Mouse (Mus musculus) limb, embryonic 13.5 days (tissue): Measurements from ENCODE around the gene A2ml1. TPM values are rescaled to one million over a fixed set of nuclear protein-coding genes. Genes with fewer than 3 reads are reported as not detected.

Experiments used
- ATAC-seq: fragments of 200-750 bp; cut with Nextera tagmentation; 2 replicates; pipeline ENCODE4 v1.8.0; 2017; ENCODE audit warnings: low read depth, moderate number of reproducible peaks, moderate TSS enrichment; ENCODE audit not compliant: low FRiP score
- H3K27ac ChIP-seq: fragments of 300-500 bp; sonication (generic); 2 replicates; pipeline ENCODE4 v1.5.1; 2015; ENCODE audit warnings: inconsistent platforms, mild to moderate bottlenecking, moderate library complexity
- H3K27me3 ChIP-seq: fragments of 300-500 bp; sonication (generic); 2 replicates; pipeline ENCODE4 v1.6.1; 2015; ENCODE audit warnings: mild to moderate bottlenecking, inconsistent platforms
- H3K36me3 ChIP-seq: fragments of 300-500 bp; sonication (generic); 2 replicates; pipeline ENCODE4 v1.6.1; 2015; ENCODE audit warnings: inconsistent platforms, mild to moderate bottlenecking, moderate library complexity
- H3K4me1 ChIP-seq: fragments of 300-500 bp; sonication (generic); 2 replicates; pipeline ENCODE4 v1.6.1; 2015; ENCODE audit warnings: inconsistent platforms
- H3K4me2 ChIP-seq: fragments of 300-500 bp; sonication (generic); replicated peaks from 2 replicates; pipeline ENCODE4 v1.6.1; 2015; ENCODE audit warnings: inconsistent platforms, mild to moderate bottlenecking, moderate library complexity
- H3K4me3 ChIP-seq: fragments of 300-500 bp; sonication (generic); 2 replicates; pipeline ENCODE4 v1.5.1; 2015; ENCODE audit warnings: moderate library complexity, mild to moderate bottlenecking, inconsistent platforms
- H3K9ac ChIP-seq: fragments of 300-500 bp; sonication (generic); 2 replicates; pipeline ENCODE4 v1.6.1; 2015; ENCODE audit warnings: mild to moderate bottlenecking, inconsistent platforms
- H3K9me3 ChIP-seq: fragments of 300-500 bp; sonication (generic); 2 replicates; pipeline ENCODE4 v1.6.1; 2016; ENCODE audit warnings: inconsistent platforms
- WGBS: fragments of 180-500 bp; shearing (Covaris S2); methylation state at CpG from one replicate; pipeline ENCODE4 v1.1.7; 2015; 5-methylcytosine and 5-hydroxymethylcytosine counted together
- polyA plus RNA-seq: library from polyadenylated mRNA; unstranded; fragments of >200 nt; fragmentation: Nextera tagmentation; extraction: Ambion mirVana; gene quantifications from 2 replicates; pipeline ENCODE4 v1.2.1, GENCODE M21; 2015

A2ml1 gene
- polyA plus RNA-seq, 1 experiment from 2014 or later = not detected

DNA sequence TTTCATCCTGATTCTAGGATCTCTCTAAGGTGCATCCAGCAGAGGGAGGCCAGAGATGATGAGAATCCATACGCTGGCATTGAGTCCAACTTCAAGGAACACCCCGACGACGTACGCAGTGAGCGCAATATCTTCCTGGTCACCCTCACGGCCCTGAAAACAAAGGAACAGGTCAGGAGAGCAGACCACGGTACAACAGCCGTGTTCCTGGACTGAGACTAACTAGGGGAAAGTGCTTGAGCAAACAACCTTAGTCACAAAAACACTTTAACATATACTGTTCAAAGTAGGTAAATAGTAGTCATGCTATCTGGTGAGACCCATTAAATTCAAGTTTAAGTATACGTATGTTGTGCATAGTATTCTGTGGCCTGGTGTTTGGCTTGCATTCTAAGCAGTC is 32.9 kb downstream of the A2ml1 start:
- Histone ChIP-seq H3K9me3 (no peaks in the 10 kb centered on the region), H3K36me3 (no peaks in the 10 kb centered on the region), H3K4me3 (no peak overlapping the region), H3K9ac (no peak overlapping the region), H3K27me3 (no peaks in the 10 kb centered on the region), H3K4me1 (no peaks in the 10 kb centered on the region), H3K27ac (no peak overlapping the region), H3K4me2 (no peak overlapping the region)
- ATAC-seq = no peak
- WGBS = 91% methylated on average over 10 of the region's 10 CpGs

DNA sequence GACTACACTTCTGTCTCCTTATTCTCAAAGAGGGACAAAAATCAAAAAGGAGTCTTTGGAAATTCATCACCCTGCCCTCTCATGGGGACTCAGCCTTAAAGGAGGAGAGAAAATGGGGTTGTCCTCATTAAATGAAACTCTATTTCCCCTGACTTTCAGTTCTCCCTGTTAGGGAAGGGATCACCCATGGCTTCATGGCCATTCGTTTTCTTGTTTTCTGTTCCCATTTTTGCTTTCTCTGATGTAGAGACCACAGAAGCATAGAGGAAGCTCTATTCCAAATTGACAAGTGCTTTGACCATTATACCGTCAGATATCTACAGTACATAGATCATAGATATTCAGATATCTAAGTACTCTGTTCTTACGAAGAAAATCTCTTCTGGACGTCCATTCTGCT is 36.0 kb downstream of the A2ml1 start:
- 82% methylated on average over 4 of the region's 4 CpGs for WGBS
- no peaks in the 10 kb centered on the region for H3K36me3 ChIP-seq
- no peak overlapping the region for H3K4me2 ChIP-seq
- H3K27me3 ChIP-seq = no peaks in the 10 kb centered on the region
- no peaks in the 10 kb centered on the region for H3K9me3 ChIP-seq
- H3K4me3 ChIP-seq = no peak overlapping the region
- H3K9ac ChIP-seq = no peak overlapping the region
- H3K27ac ChIP-seq = no peak overlapping the region
- ATAC-seq = no peak
- no peaks in the 10 kb centered on the region for H3K4me1 ChIP-seq

GRCm38 (mm10) chr6:128543226-128543625 is 38.2 kb downstream of the A2ml1 start:
- no peak overlapping the region for H3K4me3 ChIP-seq
- ATAC-seq = no peak
- H3K27me3 ChIP-seq = no peaks in the 10 kb centered on the region
- no peak overlapping the region for H3K27ac ChIP-seq
- H3K4me1 ChIP-seq = no peaks in the 10 kb centered on the region
- WGBS = 68% methylated on average over 13 of the region's 13 CpGs
- no peaks in the 10 kb centered on the region for H3K36me3 ChIP-seq
- no peaks in the 10 kb centered on the region for H3K9me3 ChIP-seq
- no peak overlapping the region for H3K9ac ChIP-seq
- no peak overlapping the region for H3K4me2 ChIP-seq

DNA sequence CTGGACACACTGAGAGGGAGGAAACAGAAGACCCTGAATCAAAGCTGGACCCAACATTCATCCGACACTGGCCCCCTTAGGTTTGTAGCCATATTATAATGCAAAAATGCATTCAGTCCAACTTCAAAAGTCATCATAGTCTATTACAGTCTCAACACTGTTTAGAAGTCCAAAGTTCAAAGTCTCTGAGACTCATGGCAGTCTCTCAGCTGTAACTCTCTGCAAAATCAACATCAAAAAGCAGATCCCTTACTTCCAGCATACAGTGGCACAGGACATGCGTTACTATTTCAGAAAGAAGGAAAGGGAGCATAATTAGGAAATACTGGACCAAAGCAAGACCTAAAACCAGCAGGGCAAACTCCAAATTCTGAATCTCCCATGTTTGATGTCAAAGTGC is 46.2 kb downstream of the A2ml1 start:
- no peaks in the 10 kb centered on the region for H3K4me1 ChIP-seq
- no peaks in the 10 kb centered on the region for H3K27me3 ChIP-seq
- H3K27ac ChIP-seq = no peak overlapping the region
- ATAC-seq = no peak
- H3K4me2 ChIP-seq = no peak overlapping the region
- no peaks in the 10 kb centered on the region for H3K36me3 ChIP-seq
- WGBS = 88% methylated on average over 2 of the region's 2 CpGs
- no peak overlapping the region for H3K9ac ChIP-seq
- no peak overlapping the region for H3K4me3 ChIP-seq
- H3K9me3 ChIP-seq = no peaks in the 10 kb centered on the region

DNA sequence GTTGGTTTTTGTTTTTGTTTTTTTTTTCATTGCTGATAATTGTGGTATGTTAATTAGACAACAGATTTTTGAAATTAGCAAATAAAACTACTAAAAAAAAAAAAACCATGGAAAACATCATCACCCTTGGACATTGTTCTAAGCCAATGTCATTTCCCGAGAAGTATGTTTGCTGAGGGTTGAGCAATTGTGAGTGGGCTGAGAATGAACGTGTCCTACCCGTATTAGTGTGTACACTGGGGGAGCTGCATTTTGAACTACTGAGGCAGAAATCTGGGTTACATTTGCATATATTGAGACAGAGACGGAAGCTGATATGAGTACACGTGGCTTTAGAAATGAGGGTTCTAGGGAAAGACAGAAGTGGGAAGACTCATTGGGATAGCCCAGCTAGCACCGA is 48.1 kb downstream of the A2ml1 start:
- Histone ChIP-seq H3K27ac (no peak overlapping the region), H3K9me3 (no peaks in the 10 kb centered on the region), H3K4me2 (no peak overlapping the region), H3K9ac (no peak overlapping the region), H3K27me3 (no peaks in the 10 kb centered on the region), H3K4me1 (no peaks in the 10 kb centered on the region), H3K36me3 (no peaks in the 10 kb centered on the region), H3K4me3 (no peak overlapping the region)
- 90% methylated on average over 6 of the region's 6 CpGs for WGBS
- no peak for ATAC-seq

DNA sequence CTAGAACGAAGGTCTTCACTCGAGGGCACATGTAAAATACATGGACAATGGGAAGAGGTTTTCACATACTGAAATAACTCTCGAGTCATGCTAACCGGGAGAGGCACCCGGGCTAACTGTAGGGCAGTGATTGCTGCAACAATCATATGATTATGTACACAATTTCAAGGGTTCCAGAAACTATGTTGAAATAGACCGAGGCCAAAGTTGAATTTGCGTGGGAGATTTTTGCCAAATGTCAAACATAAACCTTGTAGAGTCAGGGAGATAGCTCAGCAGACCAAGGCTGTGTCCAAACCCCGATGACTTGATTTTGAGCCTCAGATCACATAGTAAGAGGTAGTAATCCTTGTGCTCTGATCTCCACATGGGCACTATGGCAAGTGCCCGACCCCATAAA is 48.7 kb downstream of the A2ml1 start:
- Histone ChIP-seq H3K36me3 (no peaks in the 10 kb centered on the region), H3K9ac (no peak overlapping the region), H3K4me1 (no peaks in the 10 kb centered on the region), H3K27me3 (no peaks in the 10 kb centered on the region), H3K9me3 (no peaks in the 10 kb centered on the region), H3K27ac (no peak overlapping the region), H3K4me3 (no peak overlapping the region), H3K4me2 (no peak overlapping the region)
- ATAC-seq = no peak
- WGBS = 87% methylated on average over 9 of the region's 9 CpGs

DNA sequence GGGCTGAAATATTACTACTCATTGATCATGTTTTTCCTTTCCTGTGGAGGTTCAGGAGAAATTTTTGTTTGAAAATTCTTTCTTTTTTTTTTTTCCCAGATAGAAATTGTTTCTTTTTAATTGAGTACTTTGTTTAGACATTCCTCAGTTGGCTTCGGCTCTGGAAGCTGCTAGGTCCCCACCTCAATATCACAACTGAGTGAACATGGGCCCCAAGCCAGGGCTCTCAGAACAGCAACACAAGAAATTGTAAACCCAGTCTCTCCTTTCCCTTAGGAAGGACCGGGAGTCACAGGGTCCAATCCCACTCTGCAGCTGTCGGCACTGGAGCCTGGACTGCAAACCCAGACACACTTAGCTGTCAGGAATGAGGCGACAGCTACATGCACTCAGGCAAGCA is 52.9 kb downstream of the A2ml1 start:
- Histone ChIP-seq H3K9ac (no peak overlapping the region), H3K27ac (no peak overlapping the region), H3K4me2 (no peak overlapping the region), H3K4me1 (no peaks in the 10 kb centered on the region), H3K9me3 (peaks cover 4% of the 10 kb centered on the region; the same call in 1 of the 2 replicates), H3K4me3 (no peak overlapping the region), H3K27me3 (no peaks in the 10 kb centered on the region), H3K36me3 (no peaks in the 10 kb centered on the region)
- ATAC-seq = no peak
- 61% methylated on average over 4 of the region's 4 CpGs for WGBS

DNA sequence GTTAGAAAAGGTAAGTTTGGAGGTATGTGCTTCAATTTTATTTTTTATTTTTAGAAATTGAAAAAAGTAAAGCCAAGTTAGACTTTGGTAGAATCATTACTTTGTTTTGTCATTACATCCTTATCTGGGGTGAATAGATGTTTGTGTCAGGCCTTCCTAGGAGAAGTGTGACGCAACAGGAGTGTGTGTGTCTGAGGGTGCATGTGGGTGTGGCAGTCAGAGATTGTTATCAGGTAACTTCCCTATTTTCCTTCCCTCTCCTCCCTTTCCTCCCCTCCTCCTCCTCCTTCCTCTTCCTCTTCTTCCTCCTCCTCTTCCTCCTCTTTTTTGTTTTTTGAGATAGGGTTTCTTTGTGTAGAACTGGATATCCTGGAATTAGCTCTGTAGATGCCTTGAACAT is 54.3 kb downstream of the A2ml1 start:
- Histone ChIP-seq H3K4me3 (no peak overlapping the region), H3K27ac (no peak overlapping the region), H3K36me3 (no peaks in the 10 kb centered on the region), H3K4me2 (no peak overlapping the region), H3K27me3 (no peaks in the 10 kb centered on the region), H3K9me3 (peaks cover 4% of the 10 kb centered on the region; the same call in 1 of the 2 replicates), H3K9ac (no peak overlapping the region), H3K4me1 (no peaks in the 10 kb centered on the region)
- 77% methylated on average over 1 of the region's 1 CpGs for WGBS
- no peak for ATAC-seq

GRCm38 (mm10) chr6:128526601-128527000 is 54.8 kb downstream of the A2ml1 start, which contains the start of gene Pzp:
Gene Pzp, minus strand, starts transcription at chr6:128526720.
- Histone ChIP-seq H3K36me3 (no peaks in the 10 kb centered on the region), H3K27me3 (no peaks in the 10 kb centered on the region), H3K4me3 (no peak within 1 kb of the TSS), H3K4me2 (no peak within 1 kb of the TSS), H3K9ac (no peak within 1 kb of the TSS), H3K4me1 (no peaks in the 10 kb centered on the region), H3K27ac (no peak within 1 kb of the TSS), H3K9me3 (peaks cover 4% of the 10 kb centered on the region; the same call in 1 of the 2 replicates)
- 82% methylated on average over 4 of the region's 4 CpGs for WGBS
- ATAC-seq = no peak

GRCm38 (mm10) chr6:128525801-128526200 is 55.6 kb downstream of the A2ml1 start:
- Histone ChIP-seq H3K9ac (no peak overlapping the region), H3K4me1 (no peaks in the 10 kb centered on the region), H3K4me3 (no peak overlapping the region), H3K4me2 (no peak overlapping the region), H3K9me3 (peaks cover 4% of the 10 kb centered on the region; the same call in 1 of the 2 replicates), H3K36me3 (no peaks in the 10 kb centered on the region), H3K27me3 (no peaks in the 10 kb centered on the region), H3K27ac (no peak overlapping the region)
- WGBS = 85% methylated on average over 4 of the region's 4 CpGs
- ATAC-seq = no peak

- Histone ChIP-seq H3K9ac (no peak overlapping the region), H3K36me3 (no peaks in the 10 kb centered on the region), H3K27me3 (no peaks in the 10 kb centered on the region), H3K4me3 (no peak overlapping the region), H3K4me2 (no peak overlapping the region), H3K9me3 (peaks cover 4% of the 10 kb centered on the region; the same call in 1 of the 2 replicates), H3K4me1 (no peaks in the 10 kb centered on the region), H3K27ac (no peak overlapping the region)
- 94% methylated on average over 3 of the region's 3 CpGs for WGBS
- no peak for ATAC-seq
Measured at GRCm38 (mm10) chr6:128523360-128523759, 58.0 kb downstream of the A2ml1 start.

DNA sequence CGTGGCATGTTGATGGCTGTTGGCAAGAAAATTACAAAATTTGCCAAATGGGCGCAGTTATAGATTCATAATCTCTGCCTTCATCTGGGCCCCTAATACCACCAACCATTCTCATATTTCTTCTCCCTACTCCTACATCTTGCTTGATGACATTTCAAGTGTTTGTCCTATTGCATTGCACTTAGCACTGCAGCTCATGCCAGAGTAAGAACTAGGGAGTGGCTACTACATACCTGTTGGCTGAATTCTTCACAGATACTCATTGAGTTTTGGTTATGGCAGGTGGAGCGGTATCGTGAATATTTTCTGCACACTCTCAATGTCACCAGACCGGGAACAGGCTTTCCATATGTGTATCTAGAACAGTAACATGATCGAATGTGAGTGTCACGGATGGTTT is 62.2 kb downstream of the A2ml1 start:
- WGBS = 92% methylated on average over 7 of the region's 7 CpGs
- Histone ChIP-seq H3K9me3 (peaks cover 4% of the 10 kb centered on the region; the same call in 1 of the 2 replicates), H3K9ac (no peak overlapping the region), H3K4me2 (no peak overlapping the region), H3K4me3 (no peak overlapping the region), H3K4me1 (no peaks in the 10 kb centered on the region), H3K27ac (no peak overlapping the region), H3K27me3 (no peaks in the 10 kb centered on the region), H3K36me3 (no peaks in the 10 kb centered on the region)
- ATAC-seq = no peak

- Histone ChIP-seq H3K27me3 (no peaks in the 10 kb centered on the region), H3K36me3 (no peaks in the 10 kb centered on the region), H3K4me2 (no peak overlapping the region), H3K4me1 (no peaks in the 10 kb centered on the region), H3K4me3 (no peak overlapping the region), H3K27ac (no peak overlapping the region), H3K9me3 (no peaks in the 10 kb centered on the region), H3K9ac (no peak overlapping the region)
- no peak for ATAC-seq
- 90% methylated on average over 2 of the region's 2 CpGs for WGBS
Measured at GRCm38 (mm10) chr6:128505676-128506236, 75.7 kb downstream of the A2ml1 start.
